Mouse (Mus musculus) kidney, adult 8-10 months (tissue): Measurements from ENCODE around the gene Zfp628.

ENCODE experiments used
- DNase-seq, 2 experiments: peaks; one replicate each; pipeline ENCODE4 v3.0.0; 2022

Zfp628 gene

GRCm38 (mm10) chr7:4915007-4915665, at the start of gene Zfp628:
Gene Zfp628, plus strand, starts transcription at chr7:4915217.
- DNase-seq = peak; percentile 88 to 94

DNA sequence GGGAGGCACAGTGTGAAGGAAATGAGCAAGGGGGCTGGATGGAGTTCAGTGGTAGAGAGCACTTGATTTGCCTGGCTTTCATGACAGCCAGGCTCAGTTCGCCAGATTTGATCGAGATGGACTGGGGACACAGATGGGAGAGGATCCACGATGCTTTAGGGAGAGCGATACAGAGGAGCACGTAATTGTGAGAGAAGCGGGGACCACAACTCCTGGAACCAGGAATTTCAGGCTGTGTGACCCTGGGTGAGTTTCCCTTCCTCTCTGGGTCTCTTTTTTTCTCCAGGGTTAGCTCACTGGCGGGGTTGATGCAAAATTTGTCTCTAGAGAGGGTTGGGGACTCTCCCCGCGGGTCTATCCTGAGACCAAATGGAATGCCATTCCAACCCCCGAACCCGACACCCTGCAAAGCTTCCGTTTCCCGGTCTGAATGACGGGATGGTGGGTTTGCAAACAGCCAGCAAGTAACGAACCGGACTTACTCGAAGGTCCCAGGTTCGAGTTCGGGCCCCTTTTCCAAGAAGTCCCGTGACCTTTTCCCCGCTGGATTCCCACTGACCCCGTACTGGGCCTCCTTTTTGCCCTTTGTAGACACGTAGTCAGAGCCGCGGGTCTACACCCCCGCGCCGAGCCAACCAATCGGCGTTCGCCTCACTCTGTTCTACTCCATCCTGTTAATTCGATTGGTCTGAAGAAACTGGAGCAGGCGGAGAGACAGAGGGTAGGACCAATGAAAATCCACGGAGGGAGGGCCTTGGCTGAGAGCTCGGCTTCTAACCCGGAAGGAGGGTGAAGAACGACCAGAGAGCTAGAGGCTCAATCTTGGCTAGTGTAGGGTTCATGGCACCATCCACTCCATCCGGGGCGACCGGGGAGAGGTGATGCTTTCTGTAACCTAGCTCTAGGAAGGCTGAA, 49.2 kb upstream of the Zfp628 start:
- DNase-seq = peak; percentile 98

- no peak for DNase-seq
Measured at GRCm38 (mm10) chr7:4866631-4867180, 48.3 kb upstream of the Zfp628 start.

DNA sequence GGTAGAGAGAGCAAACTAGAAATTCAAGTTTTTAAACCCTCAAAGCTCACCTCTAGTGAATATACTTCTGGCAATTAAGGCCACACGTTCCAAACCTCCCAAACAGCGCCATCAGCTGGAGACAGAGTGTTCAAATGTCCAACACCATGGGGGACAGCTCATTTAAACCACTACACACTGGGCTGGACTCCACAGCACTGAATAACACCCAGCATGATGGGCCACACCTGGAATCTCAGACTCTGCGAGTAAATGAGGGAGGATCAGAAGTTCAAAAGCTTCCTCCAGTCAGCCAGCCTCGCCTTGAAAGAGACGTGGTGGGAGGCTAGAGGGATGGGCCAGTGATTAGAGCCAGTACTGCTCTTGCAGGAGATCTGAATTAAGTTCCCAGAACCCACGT, 44.9 kb upstream of the Zfp628 start, which contains the start of gene Isoc2b:
Isoc2b (minus strand) TSS at position 126 of the 400 bp plus-strand sequence.
- no peak for DNase-seq

DNA sequence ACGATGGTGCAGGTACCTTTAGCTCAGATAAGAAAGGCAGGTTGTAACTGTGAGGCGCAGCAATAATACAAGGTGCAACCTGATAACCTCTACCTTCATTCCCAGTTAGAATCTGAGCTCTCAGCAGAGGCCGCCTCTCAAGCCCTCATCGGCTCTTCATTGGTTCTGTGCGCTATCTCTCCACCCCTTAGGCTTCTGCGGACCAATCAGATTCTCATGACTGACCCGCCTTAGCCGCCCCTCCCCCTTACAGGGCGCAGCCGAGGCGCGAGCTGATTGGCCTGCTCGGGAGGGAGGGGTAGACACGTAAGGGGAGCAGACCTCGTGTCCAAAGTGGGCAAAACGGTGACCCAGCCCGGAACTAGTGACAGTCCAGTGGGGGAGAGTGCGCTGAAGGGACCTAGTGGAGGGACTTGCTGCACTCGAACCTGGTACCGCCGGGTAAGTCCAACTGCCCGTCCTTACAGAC, 38.2 kb upstream of the Zfp628 start, which contains the start of gene Isoc2a:
Isoc2a (plus strand) TSS at position 401 of the 469 bp plus-strand sequence.
- DNase-seq = peak; percentile 93 to 96

GRCm38 (mm10) chr7:4877226-4877625, 37.8 kb upstream of the Zfp628 start:
- no peak for DNase-seq

GRCm38 (mm10) chr7:4878186-4878585, 36.8 kb upstream of the Zfp628 start:
- peak in 1 of 2 experiments; percentile 55 for DNase-seq

- DNase-seq = peak; percentile 48 to 49
Measured at GRCm38 (mm10) chr7:4879036-4879435, 36.0 kb upstream of the Zfp628 start.

- no peak for DNase-seq
Measured at GRCm38 (mm10) chr7:4886680-4887079, 28.3 kb upstream of the Zfp628 start.

DNA sequence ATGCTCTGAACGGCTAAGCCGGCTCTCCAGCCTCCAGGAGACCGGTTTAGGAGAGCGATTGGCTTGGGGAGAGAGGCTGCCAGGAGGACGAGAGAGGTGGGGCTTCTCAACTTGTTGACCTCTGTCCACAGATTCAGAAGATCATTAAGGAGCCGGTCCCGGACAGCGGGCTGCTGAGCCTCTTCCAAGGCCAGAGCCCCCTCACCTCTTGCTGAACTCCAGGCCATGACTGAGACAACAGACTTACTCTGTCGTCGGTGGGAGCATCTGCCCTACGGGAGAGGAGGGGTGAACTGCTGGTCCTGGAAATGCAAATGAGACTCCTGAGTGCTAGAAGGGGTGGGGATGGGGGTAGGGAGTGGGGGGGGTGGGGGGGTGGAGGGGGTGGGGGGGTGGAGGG, 19.8 kb upstream of the Zfp628 start:
- DNase-seq = no peak

DNA sequence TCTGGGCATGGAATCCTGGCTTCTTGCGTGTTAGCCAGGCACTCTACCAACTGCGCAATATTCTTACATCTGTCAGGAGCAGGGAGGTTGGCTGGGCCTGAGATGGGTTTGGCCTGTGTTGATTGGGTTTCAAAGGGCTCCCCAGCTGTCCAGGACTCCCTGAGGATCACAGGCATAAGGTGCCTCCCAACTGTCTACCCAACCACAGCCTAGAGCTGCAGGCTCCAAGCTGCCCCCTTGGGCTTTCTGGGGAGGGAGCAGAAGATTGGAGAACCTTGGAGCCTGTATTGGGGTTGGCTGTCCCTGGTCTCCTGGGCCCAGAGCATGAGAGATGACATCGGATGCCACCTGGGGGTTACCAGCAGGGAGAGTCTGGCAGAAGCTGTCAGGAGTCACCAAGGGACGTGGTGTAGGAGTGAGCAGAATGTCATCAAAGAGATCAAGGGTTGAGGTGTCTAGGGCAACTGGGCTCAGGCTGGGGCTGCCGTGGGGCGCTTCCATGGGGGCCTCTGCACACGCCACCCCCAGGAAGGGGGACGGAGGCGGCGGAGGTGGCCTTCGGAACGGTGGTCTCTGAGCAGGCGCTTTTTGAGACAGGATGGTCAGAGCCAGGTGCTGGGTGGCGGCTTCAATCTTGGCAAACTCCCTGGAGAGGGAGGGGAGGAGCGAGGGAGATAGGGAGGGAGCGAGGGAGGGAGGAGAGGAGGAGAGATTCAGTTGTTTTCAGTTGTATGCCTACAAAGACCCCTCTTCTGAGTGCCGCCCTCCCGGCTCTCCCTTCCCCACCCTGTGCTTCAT, 16.0 kb upstream of the Zfp628 start:
- no peak for DNase-seq

DNA sequence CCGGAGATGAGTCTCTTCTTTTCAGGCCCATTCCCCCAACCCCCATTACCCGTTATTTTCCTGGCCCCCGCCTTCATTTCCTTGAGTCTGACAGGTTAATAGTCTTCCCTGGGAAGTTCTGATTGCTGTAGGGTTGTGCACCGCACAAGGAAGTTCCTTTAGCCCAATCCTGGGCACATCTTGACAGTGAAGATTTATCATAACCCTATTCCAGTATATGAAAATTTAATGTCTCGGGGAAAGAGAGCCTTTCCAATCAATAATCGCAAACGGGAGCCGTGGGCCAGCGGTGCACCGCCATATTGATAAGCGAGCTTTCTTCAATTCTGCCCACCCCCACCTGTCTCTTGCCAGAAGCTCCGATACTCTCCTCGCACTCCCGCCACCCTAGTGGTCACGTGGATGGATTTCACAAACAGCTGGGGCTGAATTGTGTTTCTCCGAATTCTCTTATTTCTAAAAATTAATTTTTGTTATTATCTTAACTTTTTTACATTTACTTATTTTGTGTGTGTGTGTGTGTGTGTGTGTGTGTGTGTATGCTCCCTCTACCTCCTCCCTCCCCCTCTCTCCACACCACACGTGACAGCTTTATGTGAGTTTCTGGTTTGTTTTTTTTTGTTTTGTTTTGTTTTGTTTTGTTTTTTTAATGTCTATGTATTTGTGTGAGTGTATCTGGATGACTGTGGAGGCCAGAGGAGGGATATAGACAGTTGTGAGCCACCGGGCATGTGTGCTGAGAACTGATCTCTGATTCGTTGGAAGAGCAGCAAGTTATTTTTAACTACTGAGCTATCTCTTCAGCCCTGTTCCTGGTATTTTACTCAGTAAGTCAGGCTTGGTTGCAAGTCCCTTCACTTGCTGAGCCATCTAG, 15.1 kb upstream of the Zfp628 start:
- no peak for DNase-seq

DNA sequence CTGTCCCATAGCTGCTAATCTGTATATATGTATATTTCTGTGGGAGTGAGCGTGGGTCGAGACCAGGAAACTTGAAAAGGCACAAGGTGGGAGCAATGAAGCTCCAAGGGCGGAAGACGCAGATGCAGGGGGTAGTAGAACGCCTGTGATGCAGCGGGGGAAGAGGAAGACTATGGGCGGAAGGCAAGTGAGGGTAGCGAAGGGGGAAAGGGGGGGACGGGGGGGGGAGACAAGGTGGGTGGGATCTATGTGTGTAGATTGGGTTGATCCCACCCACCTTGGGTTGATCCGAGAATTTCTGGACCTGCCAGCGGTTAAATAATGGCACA, 14.5 kb upstream of the Zfp628 start:
- DNase-seq = no peak

- DNase-seq = no peak
Measured at GRCm38 (mm10) chr7:4901171-4901570, 13.8 kb upstream of the Zfp628 start.

- no peak for DNase-seq
Measured at GRCm38 (mm10) chr7:4902404-4902803, 12.6 kb upstream of the Zfp628 start.

DNA sequence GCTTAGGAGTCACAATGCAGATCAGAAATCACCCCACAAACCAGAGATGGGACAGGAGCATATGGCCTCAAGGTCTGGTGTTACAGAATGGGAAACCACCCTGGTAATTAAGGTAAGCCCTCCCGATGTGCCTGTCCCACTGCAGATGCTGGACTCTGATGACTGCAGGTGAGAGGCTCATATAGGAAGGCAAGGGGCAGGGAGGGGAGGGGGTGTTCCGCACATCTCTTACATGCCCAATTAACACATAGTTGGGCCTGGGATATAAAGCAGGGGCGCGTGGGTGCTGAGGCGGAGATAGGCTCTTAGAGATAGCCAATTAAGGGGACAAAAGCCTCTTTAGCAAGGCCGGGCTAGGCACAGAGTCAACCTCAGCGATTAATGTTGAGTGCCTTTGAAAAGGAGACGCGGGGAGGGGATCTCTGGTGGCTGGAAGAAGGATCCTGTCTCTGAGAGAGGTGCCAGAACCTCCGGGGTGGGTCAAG, 8.5 kb upstream of the Zfp628 start, which contains the start of gene Gm36210:
Gm36210 (minus strand) TSS at position 51 of the 485 bp plus-strand sequence.
- DNase-seq = no peak

DNA sequence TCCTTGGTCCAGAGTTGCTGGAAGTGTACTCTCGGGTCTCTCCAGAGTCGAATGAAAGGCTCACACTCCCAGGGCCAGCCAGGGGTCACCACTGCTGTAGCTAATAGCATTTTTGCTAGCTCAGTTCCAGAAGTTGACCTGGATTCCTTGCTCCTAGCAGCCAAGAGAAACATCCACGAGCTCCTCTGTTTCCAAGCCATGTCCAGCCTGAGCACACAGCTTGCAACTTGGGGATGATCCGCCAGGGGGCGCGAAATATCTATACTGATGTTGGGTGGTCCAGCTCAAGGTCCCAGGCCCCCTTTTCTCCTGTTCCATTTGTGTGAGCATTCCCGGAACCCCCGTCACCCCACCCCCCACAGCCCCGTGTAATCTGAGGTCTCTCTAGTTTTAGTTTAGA, 3.5 kb upstream of the Zfp628 start:
- peak in 1 of 2 experiments; percentile 57 for DNase-seq

- DNase-seq = no peak
Measured at GRCm38 (mm10) chr7:4912248-4912647, 2.8 kb upstream of the Zfp628 start.

DNA sequence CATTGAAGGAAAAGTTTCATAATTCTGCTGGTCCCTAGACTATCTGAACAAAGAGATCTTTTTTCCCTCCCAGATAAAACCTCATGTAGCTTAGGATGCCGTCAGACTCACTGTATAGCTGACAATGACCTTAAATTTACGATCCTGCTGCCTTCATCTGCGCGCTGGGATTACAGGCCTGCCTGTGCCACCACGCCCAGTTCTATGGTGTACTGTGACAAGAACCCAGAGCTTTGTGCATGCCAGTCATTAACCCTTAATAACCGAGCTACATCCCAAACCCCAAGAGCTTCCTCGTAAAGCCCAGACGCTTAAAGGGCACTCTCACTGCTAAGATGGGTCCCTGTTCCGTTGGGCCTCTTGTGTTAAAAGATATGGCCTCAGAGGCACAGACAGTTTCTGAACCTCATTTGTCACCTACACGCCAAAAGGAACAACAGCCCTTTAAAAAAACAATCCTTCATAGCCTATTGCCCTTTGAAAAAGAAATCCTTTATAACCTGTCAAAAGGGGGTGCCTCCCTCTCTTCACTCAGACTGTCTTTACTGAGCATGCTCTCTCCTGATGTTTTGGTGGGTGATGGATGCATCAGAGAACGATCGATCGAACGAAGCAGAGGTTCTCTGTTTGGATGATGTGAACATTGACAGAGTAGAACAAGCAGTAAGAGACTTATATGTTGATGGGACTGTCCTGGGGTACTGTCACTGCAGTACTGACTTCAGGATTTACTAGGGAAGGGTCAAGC, 826 bp downstream of the Zfp628 start:
- peak in 1 of 2 experiments; percentile 29 for DNase-seq

DNA sequence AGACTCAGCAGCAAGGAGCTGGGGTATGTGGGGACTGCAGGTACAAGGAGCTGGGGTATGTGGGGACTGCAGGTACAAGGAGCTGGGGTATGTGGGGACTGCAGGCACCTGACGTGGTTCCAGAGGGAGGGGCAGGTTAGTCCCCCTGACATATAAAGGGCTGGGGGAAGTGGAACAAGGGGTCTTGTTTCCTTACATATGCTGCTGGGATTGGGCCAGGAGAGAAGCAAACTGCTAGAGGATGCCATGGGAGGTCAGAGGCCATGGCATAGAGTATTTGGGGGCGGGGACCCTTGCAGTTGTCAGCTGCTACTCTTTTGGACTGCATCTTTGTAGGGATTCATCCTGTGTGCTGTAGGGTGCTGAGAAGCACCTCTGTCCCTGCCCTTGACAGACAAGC, 2.5 kb downstream of the Zfp628 start:
- DNase-seq = no peak

- no peak for DNase-seq
Measured at GRCm38 (mm10) chr7:4918681-4919080, 3.7 kb downstream of the Zfp628 start.
